Mouse (Mus musculus): ENCODE results near the gene Auts2. TPM values are rescaled to one million over a fixed set of nuclear protein-coding genes. Genes with fewer than 3 reads are reported as not detected.

Auts2 gene
- polyA plus RNA-seq, 1 experiment: 9.2 TPM

DNA sequence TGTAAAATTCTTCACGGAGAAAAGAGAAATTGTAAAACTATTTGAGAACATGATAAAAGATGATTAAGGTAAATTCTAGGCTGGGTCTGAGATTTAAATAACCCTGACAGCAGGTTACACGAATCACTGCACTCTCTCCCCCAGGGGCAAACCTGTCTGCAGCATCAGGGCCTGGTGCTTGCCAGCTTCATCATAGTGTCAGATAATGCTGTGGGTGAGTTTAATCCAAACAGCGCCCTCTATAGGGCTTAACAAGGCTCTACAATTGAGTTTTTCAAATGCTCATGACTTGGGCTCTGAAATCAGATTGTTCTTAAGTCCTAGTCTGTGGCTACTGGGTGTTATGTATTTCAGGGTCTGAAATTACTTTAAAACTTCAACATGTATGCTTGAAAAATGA, 565.6 kb downstream of the Auts2 start:
- TF ChIP-seq POLR2A (IDR thresholded peaks at IDR 0.05; ENCODE audit: low read depth, low read length) (no peak), CTCF (conservative IDR thresholded peaks at IDR 0.05; ENCODE audit: insufficient read depth, insufficient read length, low read depth, low read length) (no peak)
- H3K27ac ChIP-seq (ENCODE audit: insufficient read depth, low read depth, low read length): no peak overlapping the region
- H3K4me3 ChIP-seq (ENCODE audit: insufficient read depth, low read depth, low read length): no peak overlapping the region
- 70% methylated on average over 3 of the region's 3 CpGs for WGBS
- no peaks in the 10 kb centered on the region for H3K36me3 ChIP-seq (ENCODE audit: control insufficient read depth, insufficient read depth, low read length)
- H3K27me3 ChIP-seq (replicated peaks; ENCODE audit: control insufficient read depth, insufficient read depth, low read length): no peaks in the 10 kb centered on the region
- no peaks in the 10 kb centered on the region for H3K4me1 ChIP-seq (ENCODE audit: control insufficient read depth, insufficient read depth, low read length)
- no peak for DNase-seq

DNA sequence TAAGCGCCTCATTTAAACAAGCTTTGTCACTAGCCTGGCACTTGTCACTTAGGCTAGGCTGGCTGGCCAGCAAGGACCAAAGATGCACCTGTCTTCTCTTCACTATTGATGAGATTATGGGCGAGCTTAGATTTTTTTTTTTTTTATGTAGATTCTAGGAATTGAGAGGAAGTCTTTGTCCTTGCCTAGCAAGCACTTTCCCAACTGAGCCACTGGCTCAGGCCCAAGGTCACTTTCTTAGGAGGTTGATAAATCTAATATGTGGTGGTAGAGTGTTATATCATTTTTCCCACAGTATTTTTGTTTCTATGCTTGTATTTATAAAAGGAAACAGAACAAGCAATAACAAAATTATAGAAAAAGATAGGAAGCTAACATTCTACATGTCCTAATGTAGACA, 571.2 kb downstream of the Auts2 start:
- WGBS: 77% methylated on average over 2 of the region's 2 CpGs
- no peak overlapping the region for H3K27ac ChIP-seq (ENCODE audit: insufficient read depth, low read depth, low read length)
- H3K36me3 ChIP-seq (ENCODE audit: control insufficient read depth, insufficient read depth, low read length): no peaks in the 10 kb centered on the region
- TF ChIP-seq CTCF (conservative IDR thresholded peaks at IDR 0.05; ENCODE audit: insufficient read depth, insufficient read length, low read depth, low read length) (no peak), POLR2A (IDR thresholded peaks at IDR 0.05; ENCODE audit: low read depth, low read length) (no peak)
- no peaks in the 10 kb centered on the region for H3K27me3 ChIP-seq (replicated peaks; ENCODE audit: control insufficient read depth, insufficient read depth, low read length)
- H3K4me1 ChIP-seq (ENCODE audit: control insufficient read depth, insufficient read depth, low read length): no peaks in the 10 kb centered on the region
- no peak overlapping the region for H3K4me3 ChIP-seq (ENCODE audit: insufficient read depth, low read depth, low read length)
- DNase-seq: peak; percentile 16

DNA sequence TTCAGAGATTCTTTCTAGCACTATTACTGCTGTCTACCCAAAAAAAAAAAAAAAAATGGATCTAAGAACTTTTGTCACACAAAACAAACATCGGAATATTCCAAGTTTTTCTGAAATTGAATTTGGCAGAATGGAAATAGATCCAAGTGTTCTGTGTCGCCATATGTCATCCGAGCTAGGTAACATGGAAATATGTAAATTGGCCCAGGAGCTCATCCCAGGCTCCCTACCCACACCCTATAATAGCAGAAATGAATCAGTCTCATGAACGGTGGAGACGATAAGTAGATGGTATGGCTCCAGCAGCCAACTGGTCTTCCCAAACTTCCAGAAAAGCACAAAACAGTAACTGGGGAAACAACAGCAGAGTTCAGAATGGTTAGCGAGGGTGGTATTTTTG, 577.6 kb downstream of the Auts2 start:
- WGBS: 97% methylated on average over 6 of the region's 6 CpGs
- DNase-seq: no peak
- H3K27me3 ChIP-seq (replicated peaks; ENCODE audit: control insufficient read depth, insufficient read depth, low read length): no peaks in the 10 kb centered on the region
- TF ChIP-seq CTCF (conservative IDR thresholded peaks at IDR 0.05; ENCODE audit: insufficient read depth, insufficient read length, low read depth, low read length) (no peak), POLR2A (IDR thresholded peaks at IDR 0.05; ENCODE audit: low read depth, low read length) (no peak)
- H3K36me3 ChIP-seq (ENCODE audit: control insufficient read depth, insufficient read depth, low read length): no peaks in the 10 kb centered on the region
- H3K27ac ChIP-seq (ENCODE audit: insufficient read depth, low read depth, low read length): no peak overlapping the region
- no peak overlapping the region for H3K4me3 ChIP-seq (ENCODE audit: insufficient read depth, low read depth, low read length)
- 0 out of 2 replicates have a peak, but pooled peaks cover 2% of the 10 kb centered on the region for H3K4me1 ChIP-seq (ENCODE audit: control insufficient read depth, insufficient read depth, low read length)

DNA sequence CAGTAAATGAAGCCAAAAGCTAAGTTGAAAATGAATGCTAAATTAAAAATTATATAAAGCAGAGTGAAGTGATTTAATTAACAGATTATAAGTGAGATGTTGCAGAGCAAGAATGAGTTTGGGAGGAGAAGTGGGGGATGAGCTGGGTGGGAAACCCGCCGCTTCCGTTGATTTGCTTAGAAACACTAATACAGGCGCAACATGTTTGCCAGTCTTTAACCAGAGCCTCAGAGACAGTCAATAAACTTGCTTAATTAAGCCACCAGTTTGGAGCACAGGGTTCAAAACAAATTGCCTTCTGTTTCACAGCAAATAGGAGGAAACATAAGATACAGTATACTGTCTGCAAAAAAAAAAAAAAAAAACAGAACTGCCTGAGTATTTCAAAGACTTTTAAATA, 579.6 kb downstream of the Auts2 start:
- 99% methylated on average over 4 of the region's 4 CpGs for WGBS
- DNase-seq: no peak
- TF ChIP-seq POLR2A (IDR thresholded peaks at IDR 0.05; ENCODE audit: low read depth, low read length) (no peak), CTCF (conservative IDR thresholded peaks at IDR 0.05; ENCODE audit: insufficient read depth, insufficient read length, low read depth, low read length) (no peak)
- Histone ChIP-seq H3K27ac (ENCODE audit: insufficient read depth, low read depth, low read length) (no peak overlapping the region), H3K36me3 (ENCODE audit: control insufficient read depth, insufficient read depth, low read length) (no peaks in the 10 kb centered on the region), H3K4me3 (ENCODE audit: insufficient read depth, low read depth, low read length) (no peak overlapping the region), H3K4me1 (ENCODE audit: control insufficient read depth, insufficient read depth, low read length) (0 out of 2 replicates have a peak, but pooled peaks cover 2% of the 10 kb centered on the region), H3K27me3 (replicated peaks; ENCODE audit: control insufficient read depth, insufficient read depth, low read length) (no peaks in the 10 kb centered on the region)

DNA sequence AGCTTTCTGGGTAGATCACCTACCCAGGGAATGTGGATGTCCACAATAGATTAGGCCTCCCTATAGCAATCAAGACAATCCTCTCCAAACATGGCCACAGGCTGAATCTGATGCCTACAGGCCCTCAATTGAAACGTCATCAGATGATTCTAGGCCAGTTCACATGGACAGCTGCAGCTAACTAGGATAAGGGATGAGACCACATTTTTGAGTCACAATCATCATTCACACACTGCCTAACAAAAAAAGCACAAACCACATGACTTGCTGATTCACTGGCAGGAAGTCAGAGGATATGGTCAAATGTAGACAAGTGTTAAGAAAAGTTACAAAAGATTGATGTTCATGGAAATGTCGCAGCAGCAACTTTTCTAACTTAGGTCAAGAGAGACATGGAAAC, 581.3 kb downstream of the Auts2 start:
- no peak for TF ChIP-seq CTCF (conservative IDR thresholded peaks at IDR 0.05; ENCODE audit: insufficient read depth, insufficient read length, low read depth, low read length)
- TF ChIP-seq POLR2A (IDR thresholded peaks at IDR 0.05; ENCODE audit: low read depth, low read length): no peak
- 59% methylated on average over 2 of the region's 2 CpGs for WGBS
- Histone ChIP-seq H3K4me1 (ENCODE audit: control insufficient read depth, insufficient read depth, low read length) (0 out of 2 replicates have a peak, but pooled peaks cover 2% of the 10 kb centered on the region), H3K4me3 (ENCODE audit: insufficient read depth, low read depth, low read length) (no peak overlapping the region), H3K27ac (ENCODE audit: insufficient read depth, low read depth, low read length) (no peak overlapping the region), H3K36me3 (ENCODE audit: control insufficient read depth, insufficient read depth, low read length) (no peaks in the 10 kb centered on the region), H3K27me3 (replicated peaks; ENCODE audit: control insufficient read depth, insufficient read depth, low read length) (no peaks in the 10 kb centered on the region)
- peak; percentile 14 for DNase-seq

DNA sequence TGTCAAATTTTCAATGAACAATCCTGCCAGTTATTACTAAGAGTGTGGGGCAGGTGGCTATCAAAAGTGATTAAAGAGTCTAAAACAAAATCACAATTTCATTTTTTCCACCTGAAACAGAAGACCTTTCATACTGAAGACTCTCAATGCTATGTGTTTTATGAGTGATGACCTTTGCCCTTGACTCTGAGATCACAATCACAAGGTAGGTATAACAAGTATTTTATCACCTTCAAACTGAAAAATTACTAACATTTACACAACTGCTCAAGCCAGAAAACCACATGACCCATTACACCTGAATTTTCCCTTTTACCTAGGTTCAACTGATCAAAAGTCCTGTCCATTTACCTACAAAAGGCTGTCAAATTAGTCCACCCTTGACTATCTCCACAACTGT, 582.7 kb downstream of the Auts2 start:
- TF ChIP-seq CTCF (conservative IDR thresholded peaks at IDR 0.05; ENCODE audit: insufficient read depth, insufficient read length, low read depth, low read length): no peak
- TF ChIP-seq POLR2A (IDR thresholded peaks at IDR 0.05; ENCODE audit: low read depth, low read length): no peak
- H3K4me3 ChIP-seq (ENCODE audit: insufficient read depth, low read depth, low read length): no peak overlapping the region
- DNase-seq: no peak
- H3K27me3 ChIP-seq (replicated peaks; ENCODE audit: control insufficient read depth, insufficient read depth, low read length): no peaks in the 10 kb centered on the region
- H3K36me3 ChIP-seq (ENCODE audit: control insufficient read depth, insufficient read depth, low read length): no peaks in the 10 kb centered on the region
- H3K4me1 ChIP-seq (ENCODE audit: control insufficient read depth, insufficient read depth, low read length): no peaks in the 10 kb centered on the region
- no peak overlapping the region for H3K27ac ChIP-seq (ENCODE audit: insufficient read depth, low read depth, low read length)

DNA sequence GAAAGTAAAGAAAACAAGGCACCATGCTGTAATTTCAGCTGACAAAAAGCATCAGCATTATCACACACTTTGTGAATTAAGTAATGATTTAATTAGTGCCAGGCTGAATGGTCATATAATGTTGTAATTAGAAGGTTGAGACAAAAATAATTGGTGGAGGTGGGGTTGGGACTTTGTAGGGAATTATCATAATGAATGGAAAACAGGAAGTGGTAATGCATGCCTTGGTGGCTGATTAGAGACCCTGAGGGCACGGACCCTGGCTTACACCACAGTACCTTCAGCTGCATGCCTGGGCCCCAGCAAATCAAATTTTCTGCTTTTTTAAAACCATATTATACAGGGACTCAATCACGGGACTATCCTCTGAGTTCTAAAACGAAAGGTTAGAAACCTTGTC, 586.1 kb downstream of the Auts2 start:
- Histone ChIP-seq H3K27ac (ENCODE audit: insufficient read depth, low read depth, low read length) (no peak overlapping the region), H3K4me1 (ENCODE audit: control insufficient read depth, insufficient read depth, low read length) (no peaks in the 10 kb centered on the region), H3K4me3 (ENCODE audit: insufficient read depth, low read depth, low read length) (no peak overlapping the region), H3K27me3 (replicated peaks; ENCODE audit: control insufficient read depth, insufficient read depth, low read length) (no peaks in the 10 kb centered on the region), H3K36me3 (ENCODE audit: control insufficient read depth, insufficient read depth, low read length) (no peaks in the 10 kb centered on the region)
- no peak for DNase-seq
- 82% methylated on average over 3 of the region's 3 CpGs for WGBS
- no peak for TF ChIP-seq POLR2A (IDR thresholded peaks at IDR 0.05; ENCODE audit: low read depth, low read length)

DNA sequence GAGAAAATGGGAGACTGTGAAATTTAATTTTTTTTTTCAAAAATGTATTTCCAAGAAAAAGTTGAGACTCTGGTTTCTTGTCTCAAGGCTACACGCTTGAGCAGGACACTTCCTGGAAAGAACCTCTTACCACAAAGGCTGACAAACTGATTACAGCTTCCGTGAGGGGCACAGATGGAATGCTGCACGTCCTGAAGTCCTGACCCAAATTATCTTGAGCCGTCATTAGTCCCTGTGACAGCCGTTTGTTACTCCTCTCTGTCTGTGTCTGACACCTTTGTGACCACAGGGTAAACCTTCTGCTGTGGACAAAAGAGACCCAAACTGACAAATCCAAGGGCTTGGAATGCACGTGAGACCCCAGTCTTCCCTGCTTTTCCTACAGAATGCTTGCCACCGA, 587.1 kb downstream of the Auts2 start:
- WGBS: 61% methylated on average over 7 of the region's 7 CpGs
- no peak overlapping the region for H3K4me3 ChIP-seq (ENCODE audit: insufficient read depth, low read depth, low read length)
- no peak for DNase-seq
- H3K4me1 ChIP-seq (ENCODE audit: control insufficient read depth, insufficient read depth, low read length): no peaks in the 10 kb centered on the region
- no peaks in the 10 kb centered on the region for H3K36me3 ChIP-seq (ENCODE audit: control insufficient read depth, insufficient read depth, low read length)
- no peaks in the 10 kb centered on the region for H3K27me3 ChIP-seq (replicated peaks; ENCODE audit: control insufficient read depth, insufficient read depth, low read length)
- no peak overlapping the region for H3K27ac ChIP-seq (ENCODE audit: insufficient read depth, low read depth, low read length)
- TF ChIP-seq CTCF (conservative IDR thresholded peaks at IDR 0.05; ENCODE audit: insufficient read depth, insufficient read length, low read depth, low read length) (no peak), POLR2A (IDR thresholded peaks at IDR 0.05; ENCODE audit: low read depth, low read length) (no peak)

Data from kidney, adult 2 months (tissue).